Mouse (Mus musculus) forebrain, postnatal 0 days (tissue): ENCODE data around the gene Pex5. TPM values are rescaled to one million over a fixed set of nuclear protein-coding genes. Genes with fewer than 3 reads are reported as not detected.

Experiments used
- ATAC-seq: fragments of 200-750 bp; cut with Nextera tagmentation; 2 replicates; pipeline ENCODE4 v1.8.0; 2017; ENCODE audit warnings: mild to moderate bottlenecking, moderate library complexity
- DNase-seq: peaks from one replicate; pipeline ENCODE4 v3.0.0-alpha.2; 2015
- H3K27ac ChIP-seq: fragments of 300-500 bp; sonication (generic); 2 replicates; pipeline ENCODE4 v1.5.1; 2014; ENCODE audit warnings: low read depth, mild to moderate bottlenecking, antibody characterized with exemption, low read length, moderate library complexity, mixed read lengths
- H3K27me3 ChIP-seq: fragments of 300-500 bp; sonication (generic); 2 replicates; pipeline ENCODE4 v1.6.1; 2014; ENCODE audit warnings: mild to moderate bottlenecking, low read length, mixed read lengths; ENCODE audit not compliant: insufficient read depth
- H3K36me3 ChIP-seq: fragments of 300-500 bp; sonication (generic); 2 replicates; pipeline ENCODE4 v1.6.1; 2014; ENCODE audit warnings: mild to moderate bottlenecking, moderate library complexity; ENCODE audit not compliant: insufficient read depth
- H3K4me1 ChIP-seq: fragments of 300-500 bp; sonication (generic); 2 replicates; pipeline ENCODE4 v1.6.1; 2014; ENCODE audit warnings: antibody characterized with exemption; ENCODE audit not compliant: insufficient read depth
- H3K4me2 ChIP-seq: fragments of 300-500 bp; sonication (generic); 2 replicates; pipeline ENCODE4 v1.6.1; 2014; ENCODE audit warnings: low read depth, mild to moderate bottlenecking, moderate library complexity
- H3K4me3 ChIP-seq: fragments of 300-500 bp; sonication (generic); 2 replicates; pipeline ENCODE4 v1.5.1; 2014; ENCODE audit warnings: low read depth, low read length, mixed read lengths
- H3K9ac ChIP-seq: fragments of 300-500 bp; sonication (generic); 2 replicates; pipeline ENCODE4 v1.6.1; 2014; ENCODE audit warnings: mild to moderate bottlenecking
- H3K9me3 ChIP-seq: fragments of 300-500 bp; sonication (generic); 2 replicates; pipeline ENCODE4 v1.6.1; 2016; ENCODE audit warnings: low read length
- CTCF ChIP-seq: sonication (generic); IDR thresholded peaks from 2 replicates; pipeline ENCODE4 v1.5.1; 2016; ENCODE audit warnings: antibody characterized with exemption, control low read depth, low read depth
- WGBS: fragments of 180-500 bp; shearing (Covaris S2); extraction: QIAGEN DNeasy Blood & Tissue Kit; methylation state at CpG from one replicate; pipeline ENCODE4 v1.1.7; 2014; 5-methylcytosine and 5-hydroxymethylcytosine counted together
- polyA plus RNA-seq: library from polyadenylated mRNA; unstranded; fragments of >200 nt; fragmentation: Nextera tagmentation; extraction: Ambion mirVana; gene quantifications from 2 replicates; pipeline ENCODE4 v1.2.1, GENCODE M21; 2015
- total RNA-seq: library from RNA; depleted of rRNA; stranded (reverse); fragments of >200 nt; gene quantifications from 2 replicates; pipeline ENCODE4 v1.2.3, GENCODE M21; 2014

The Pex5 gene
- total and polyA plus RNA-seq, 2 experiments from 2014 or later, result 55.3 to 103 TPM

DNA sequence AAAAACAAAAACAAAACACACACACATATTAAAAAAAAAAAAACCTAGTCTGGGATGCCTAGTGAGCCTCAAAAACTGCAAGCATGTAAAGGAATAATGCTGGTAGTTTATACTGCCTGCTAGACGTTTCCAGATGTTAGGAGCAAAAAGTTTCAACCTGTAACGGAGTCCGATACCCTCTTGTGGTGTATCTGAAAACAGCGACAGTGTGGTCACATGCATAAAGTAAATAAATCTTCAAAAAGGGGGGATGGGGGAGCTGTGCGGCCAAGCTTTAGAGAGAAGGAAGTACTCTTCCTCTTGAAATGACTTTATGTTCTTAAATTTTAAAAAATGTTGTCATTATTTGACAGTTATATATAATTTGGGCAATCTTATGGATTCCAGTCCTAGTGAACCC is 34.7 kb downstream of the Pex5 start:
- ATAC-seq, result no peak

DNA sequence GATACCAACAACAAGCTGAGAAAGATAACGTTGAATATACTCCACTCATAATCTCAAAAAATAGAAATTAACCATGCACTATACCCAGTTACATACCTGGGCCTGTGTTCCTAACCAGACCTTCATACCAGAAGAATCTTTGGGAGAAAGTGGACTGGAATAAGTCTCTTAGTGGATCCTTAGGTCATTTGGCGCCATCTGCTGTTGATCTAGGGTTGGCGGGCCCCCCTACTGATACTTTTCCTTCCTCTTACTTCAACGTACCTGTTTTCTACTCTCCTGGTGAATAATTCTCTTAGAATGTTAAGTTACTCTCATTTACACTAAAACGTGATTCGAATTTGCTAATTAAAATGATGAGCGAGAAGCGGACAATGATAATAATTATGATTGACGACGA is 35.5 kb downstream of the Pex5 start:
- peak; percentile 67 for DNase-seq
- no peak overlapping the region for H3K9ac ChIP-seq
- ATAC-seq, result no peak
- 31% methylated on average over 10 of the region's 10 CpGs for WGBS
- no peaks in the 10 kb centered on the region for H3K4me1 ChIP-seq
- TF ChIP-seq CTCF, result peak; percentile 69
- no peaks in the 10 kb centered on the region for H3K9me3 ChIP-seq
- no peaks in the 10 kb centered on the region for H3K36me3 ChIP-seq
- H3K4me3 ChIP-seq, result no peak overlapping the region
- H3K27me3 ChIP-seq, result no peaks in the 10 kb centered on the region
- no peak overlapping the region for H3K4me2 ChIP-seq
- H3K27ac ChIP-seq, result no peak overlapping the region

More for the DNA sequence above, 34.7 kb downstream of the Pex5 start:
- Histone ChIP-seq H3K4me1 (no peaks in the 10 kb centered on the region), H3K36me3 (no peaks in the 10 kb centered on the region), H3K9ac (no peak overlapping the region), H3K4me2 (no peak overlapping the region), H3K9me3 (no peaks in the 10 kb centered on the region), H3K4me3 (no peak overlapping the region), H3K27ac (no peak overlapping the region), H3K27me3 (no peaks in the 10 kb centered on the region)
- no peak for DNase-seq
- 52% methylated on average over 5 of the region's 5 CpGs for WGBS
- TF ChIP-seq CTCF, result no peak

DNA sequence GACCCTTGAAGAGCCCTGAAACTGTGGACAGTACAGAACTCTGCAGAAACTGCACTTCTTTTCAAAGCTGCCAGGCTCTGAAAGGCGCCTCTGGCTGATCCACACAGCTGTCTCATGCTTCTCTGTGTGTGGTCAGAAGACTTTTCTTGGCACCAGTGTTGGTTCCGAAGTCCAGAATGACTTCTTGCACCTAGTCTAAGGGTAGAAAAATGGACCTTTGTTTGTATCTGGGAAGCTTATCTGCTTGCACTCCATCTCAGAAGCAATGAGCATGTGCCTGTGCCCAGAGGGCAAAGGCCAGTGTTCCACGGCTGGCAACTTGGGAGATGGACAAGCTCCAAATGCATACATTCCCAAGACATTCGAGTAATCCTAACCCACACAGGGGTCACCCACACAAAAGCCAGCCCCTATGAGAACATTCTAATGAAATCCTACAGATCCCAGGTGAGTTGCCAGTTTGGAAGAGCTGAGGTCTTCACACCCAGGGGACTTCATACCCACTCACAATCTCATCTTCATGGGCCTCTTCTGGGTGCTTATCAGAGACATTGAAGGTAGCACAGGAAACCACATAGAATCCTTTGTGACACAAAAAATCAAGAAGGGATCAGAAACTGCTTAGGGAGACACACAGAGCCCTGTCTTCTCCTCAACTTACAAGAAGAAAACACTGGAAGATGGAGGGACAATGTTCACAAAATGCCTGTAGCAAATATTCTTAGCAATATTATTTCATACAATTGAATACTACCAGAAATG is 37.2 kb downstream of the Pex5 start:
- Histone ChIP-seq H3K9me3 (no peaks in the 10 kb centered on the region), H3K27me3 (no peaks in the 10 kb centered on the region), H3K4me2 (no peak overlapping the region), H3K36me3 (no peaks in the 10 kb centered on the region), H3K4me1 (no peaks in the 10 kb centered on the region), H3K27ac (no peak overlapping the region), H3K9ac (no peak overlapping the region), H3K4me3 (no peak overlapping the region)
- WGBS, result 78% methylated on average over 4 of the region's 4 CpGs
- no peak for DNase-seq
- ATAC-seq, result no peak
- no peak for TF ChIP-seq CTCF

DNA sequence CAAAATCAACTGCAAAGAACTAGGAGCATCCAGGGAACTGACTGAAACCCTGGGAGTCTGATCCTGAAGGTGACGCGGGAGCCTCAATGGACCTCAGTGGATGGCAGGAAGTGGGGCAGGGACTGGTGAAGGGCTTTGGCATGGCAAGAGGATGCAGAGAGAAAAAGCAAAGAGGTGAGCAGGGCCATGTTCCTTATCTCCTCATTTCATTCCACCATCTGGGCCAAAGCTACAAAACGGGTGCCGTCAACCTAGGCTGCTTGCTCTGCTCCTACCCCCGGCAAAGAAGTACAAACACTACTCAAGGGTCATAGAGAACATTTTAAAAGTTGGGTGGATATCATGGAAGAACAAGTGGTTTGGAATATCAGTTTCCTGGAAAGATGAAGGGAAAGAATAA is 38.6 kb downstream of the Pex5 start:
- ATAC-seq (no peak), DNase-seq (no peak)
- H3K4me1 ChIP-seq, result no peaks in the 10 kb centered on the region
- no peaks in the 10 kb centered on the region for H3K36me3 ChIP-seq
- no peaks in the 10 kb centered on the region for H3K9me3 ChIP-seq
- no peaks in the 10 kb centered on the region for H3K27me3 ChIP-seq
- no peak overlapping the region for H3K4me3 ChIP-seq
- no peak overlapping the region for H3K9ac ChIP-seq
- TF ChIP-seq CTCF, result no peak
- WGBS, result 96% methylated on average over 5 of the region's 5 CpGs
- H3K4me2 ChIP-seq, result no peak overlapping the region
- no peak overlapping the region for H3K27ac ChIP-seq

DNA sequence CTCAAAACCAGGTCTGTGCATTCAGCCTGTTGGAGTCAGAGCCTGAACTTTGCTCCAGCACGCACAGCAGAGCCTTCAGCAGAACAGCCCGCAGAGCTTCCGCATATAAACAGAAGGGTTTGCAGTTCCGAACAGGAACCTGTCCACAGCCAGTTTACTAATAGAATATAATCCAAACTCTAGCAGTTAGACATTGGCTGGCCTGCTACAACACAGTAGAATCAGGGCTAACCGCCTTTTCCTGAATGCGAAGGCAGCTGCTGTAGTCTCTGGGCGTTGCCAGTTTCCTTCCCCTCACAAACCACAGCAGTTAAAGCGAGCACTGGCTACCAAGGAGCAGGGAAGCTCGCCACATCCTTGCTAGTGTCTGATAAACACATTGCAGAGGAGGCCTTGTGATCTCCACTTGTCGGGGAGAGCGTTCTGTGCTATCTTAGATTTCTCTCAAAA is 39.4 kb downstream of the Pex5 start:
- Histone ChIP-seq H3K36me3 (no peaks in the 10 kb centered on the region), H3K9me3 (no peaks in the 10 kb centered on the region), H3K4me1 (no peaks in the 10 kb centered on the region), H3K9ac (no peak overlapping the region), H3K27me3 (no peaks in the 10 kb centered on the region), H3K27ac (no peak overlapping the region), H3K4me2 (no peak overlapping the region), H3K4me3 (no peak overlapping the region)
- ATAC-seq (no peak), DNase-seq (no peak)
- WGBS, result 87% methylated on average over 11 of the region's 11 CpGs
- TF ChIP-seq CTCF, result no peak

DNA sequence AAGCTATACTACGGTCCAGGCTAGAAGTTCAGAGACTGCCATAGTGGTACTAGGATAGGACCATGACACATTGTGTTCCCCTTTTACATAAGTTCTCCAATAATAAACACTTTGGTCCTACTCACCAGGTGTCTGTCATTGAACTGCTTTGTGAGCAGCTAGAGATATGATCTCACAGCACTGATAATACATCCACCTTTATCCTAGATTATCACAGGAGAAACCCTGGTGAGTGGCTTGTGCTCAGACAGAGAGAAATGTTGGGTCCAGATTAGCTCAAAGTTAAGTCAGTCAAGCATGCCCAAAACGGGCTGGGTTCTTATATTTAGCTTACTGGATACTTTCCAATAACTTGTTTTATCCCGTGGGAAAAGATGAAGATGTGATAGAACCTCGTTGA is 40.2 kb downstream of the Pex5 start:
- no peak overlapping the region for H3K4me3 ChIP-seq
- no peak for ATAC-seq
- no peak for DNase-seq
- no peaks in the 10 kb centered on the region for H3K9me3 ChIP-seq
- H3K9ac ChIP-seq, result no peak overlapping the region
- no peaks in the 10 kb centered on the region for H3K4me1 ChIP-seq
- no peak for TF ChIP-seq CTCF
- H3K36me3 ChIP-seq, result no peaks in the 10 kb centered on the region
- no peak overlapping the region for H3K27ac ChIP-seq
- 72% methylated on average over 4 of the region's 4 CpGs for WGBS
- no peaks in the 10 kb centered on the region for H3K27me3 ChIP-seq
- no peak overlapping the region for H3K4me2 ChIP-seq

DNA sequence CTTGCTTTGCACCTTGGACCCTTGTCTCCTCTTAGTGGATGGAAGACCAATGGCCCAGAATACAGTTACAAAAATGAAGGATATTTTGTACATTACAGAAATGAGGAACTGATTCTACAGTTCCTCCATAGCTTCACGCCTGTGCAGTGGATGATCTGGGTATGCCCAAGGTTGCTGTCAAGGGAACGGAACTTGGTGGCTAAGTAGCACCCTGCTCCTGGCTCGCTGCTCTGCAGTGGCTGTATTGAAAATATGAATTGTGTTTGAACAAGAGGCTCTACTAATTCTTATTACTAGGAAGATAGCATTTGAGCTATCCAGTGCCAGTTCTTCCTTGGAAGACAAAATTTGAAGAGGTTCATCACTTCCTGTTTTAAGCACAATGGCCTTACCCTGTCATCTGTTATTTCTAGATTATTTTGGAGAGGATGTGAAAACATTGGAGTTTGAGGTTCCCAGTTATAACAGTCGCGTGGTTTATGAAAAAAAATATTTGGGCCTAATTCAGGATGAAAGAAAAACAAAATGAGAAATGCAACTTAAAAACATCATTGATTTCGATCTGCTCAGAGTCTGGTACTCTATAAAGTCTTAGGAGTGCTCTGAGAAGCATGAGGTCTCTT is 41.2 kb downstream of the Pex5 start:
- Histone ChIP-seq H3K9me3 (no peaks in the 10 kb centered on the region), H3K27me3 (no peaks in the 10 kb centered on the region), H3K4me3 (no peak overlapping the region), H3K27ac (no peak overlapping the region), H3K4me2 (no peak overlapping the region), H3K9ac (no peak overlapping the region), H3K4me1 (no peaks in the 10 kb centered on the region), H3K36me3 (no peaks in the 10 kb centered on the region)
- DNase-seq (no peak), ATAC-seq (no peak)
- 89% methylated on average over 6 of the region's 6 CpGs for WGBS
- no peak for TF ChIP-seq CTCF
